Mouse (Mus musculus) myocyte (in vitro differentiated cells): ENCODE data around the gene Hoxd12. TPM values are rescaled to one million over a fixed set of nuclear protein-coding genes. Genes with fewer than 3 reads are reported as not detected.
A peak's percentile ranks its signal among the peaks of the same experiment; 100 is the strongest.

ENCODE experiments used
- H3K27me3 ChIP-seq: one replicate; pipeline ENCODE4 v1.6.1; 2011; ENCODE audit not compliant: control insufficient read depth, insufficient read depth, insufficient read length
- H3K36me3 ChIP-seq: one replicate; pipeline ENCODE4 v1.6.1; 2011; ENCODE audit not compliant: control insufficient read depth, insufficient read depth
- H3K4me2 ChIP-seq: one replicate; pipeline ENCODE4 v1.6.1; 2011; ENCODE audit warnings: low read depth, control low read depth
- H3K4me3 ChIP-seq: one replicate; pipeline ENCODE4 v1.5.1; 2011; ENCODE audit warnings: mild to moderate bottlenecking, control low read depth, moderate library complexity
- H3K79me2 ChIP-seq: one replicate; pipeline ENCODE4 v1.6.1; 2011; ENCODE audit not compliant: control insufficient read depth, insufficient read depth
- H3ac ChIP-seq: one replicate; pipeline ENCODE4 v1.6.1; 2011; ENCODE audit not compliant: control insufficient read depth, insufficient read length
- CEBPB ChIP-seq: IDR thresholded peaks from 2 replicates; pipeline ENCODE4 v1.6.1; 2011; ENCODE audit warnings: mild to moderate bottlenecking, moderate library complexity; ENCODE audit not compliant: poor library complexity, insufficient read depth, severe bottlenecking
- E2F4 ChIP-seq: IDR thresholded peaks from one replicate; pipeline ENCODE4 v1.6.1; 2011; ENCODE audit warnings: mild to moderate bottlenecking, control low read depth, moderate library complexity; ENCODE audit not compliant: insufficient read depth
- MAX ChIP-seq: IDR thresholded peaks from one replicate; pipeline ENCODE4 v1.6.1; 2011; ENCODE audit warnings: low read depth, mild to moderate bottlenecking, control low read depth
- MYOD1 ChIP-seq, 3 experiments: IDR thresholded peaks; one replicate each; pipeline ENCODE4 v1.6.1; 2011; ENCODE audit warnings: control low read depth in 2 of 3, low read depth in 2 of 3, mild to moderate bottlenecking in 2 of 3, moderate library complexity in 1 of 3; ENCODE audit not compliant: insufficient read length in 2 of 3, control insufficient read depth in 1 of 3
- MYOG ChIP-seq, 3 experiments: IDR thresholded peaks; one replicate each; pipeline ENCODE4 v1.6.1; 2011; ENCODE audit warnings: control low read depth in 2 of 3, low read depth in 2 of 3, mild to moderate bottlenecking in 2 of 3; ENCODE audit not compliant: insufficient read length in 2 of 3, control insufficient read depth in 1 of 3, insufficient read depth in 1 of 3
- POLR2A ChIP-seq: IDR thresholded peaks from one replicate; pipeline ENCODE4 v1.6.1; 2011; ENCODE audit warnings: low read depth, mild to moderate bottlenecking, control low read depth, moderate library complexity; ENCODE audit not compliant: insufficient read length
- POLR2AphosphoS2 ChIP-seq: IDR thresholded peaks from one replicate; pipeline ENCODE4 v1.6.1; 2011; ENCODE audit warnings: low read depth, control low read depth; ENCODE audit not compliant: insufficient read length
- REST ChIP-seq: IDR thresholded peaks from one replicate; pipeline ENCODE4 v1.6.1; 2011; ENCODE audit warnings: mild to moderate bottlenecking, control low read depth, moderate library complexity; ENCODE audit not compliant: insufficient read depth, insufficient read length
- SRF ChIP-seq: IDR thresholded peaks from one replicate; pipeline ENCODE4 v1.6.1; 2011; ENCODE audit warnings: low read depth; ENCODE audit not compliant: control insufficient read depth, insufficient read length
- TCF12 ChIP-seq: IDR thresholded peaks from one replicate; pipeline ENCODE4 v1.6.1; 2011; ENCODE audit warnings: mild to moderate bottlenecking, control low read depth; ENCODE audit not compliant: poor library complexity, insufficient read depth, severe bottlenecking
- TCF3 ChIP-seq: IDR thresholded peaks from one replicate; pipeline ENCODE4 v1.6.1; 2011; ENCODE audit warnings: low read depth, control low read depth; ENCODE audit not compliant: insufficient read length
- USF1 ChIP-seq: IDR thresholded peaks from one replicate; pipeline ENCODE4 v1.6.1; 2011; ENCODE audit warnings: low read depth, mild to moderate bottlenecking, control low read depth, moderate library complexity
- polyA plus RNA-seq: library from polyadenylated mRNA; unstranded; fragments of >200 nt; fragmentation: generic; extraction: Trizol; gene quantifications from one replicate; pipeline ENCODE4 v1.2.1, GENCODE M21; 2012; ENCODE audit warnings: missing spikeins

Gene Hoxd12
- polyA plus RNA-seq, 1 experiment, result not detected

DNA sequence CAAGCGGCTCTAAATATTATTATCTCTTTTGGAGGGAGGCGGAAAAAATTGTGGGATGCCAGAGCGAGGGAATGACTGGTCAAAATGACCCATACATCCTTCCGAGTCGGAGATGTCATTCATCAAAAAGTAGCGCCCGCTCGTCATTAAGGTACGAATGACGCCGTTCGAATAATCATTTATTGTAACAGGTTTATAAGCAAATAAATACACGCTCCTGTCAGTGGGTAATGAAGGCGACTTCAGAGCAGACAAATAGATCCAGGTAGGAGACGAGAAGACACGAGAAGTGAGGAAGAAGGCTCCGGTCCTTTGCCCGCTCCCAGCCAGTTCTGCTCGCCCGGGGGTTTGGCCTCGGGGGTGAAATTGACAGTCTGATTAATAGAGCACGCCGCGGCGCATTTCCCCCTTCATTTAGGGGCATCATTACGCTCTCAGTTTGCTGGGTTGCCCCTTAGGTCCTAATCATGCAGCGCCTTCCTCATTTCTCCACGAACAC, 15.3 kb upstream of the Hoxd12 start, which contains the start of gene Evx2:
Gene Evx2, minus strand, starts transcription at position 51 of the 499 bp plus-strand sequence.
- no peaks in the 10 kb centered on the region for H3K79me2 ChIP-seq
- no peak within 1 kb of the TSS for H3K4me2 ChIP-seq
- no peaks in the 10 kb centered on the region for H3K36me3 ChIP-seq
- peaks cover 48% of the 10 kb centered on the region for H3K27me3 ChIP-seq
- no peak within 1 kb of the TSS for H3ac ChIP-seq
- H3K4me3 ChIP-seq, result no peak within 1 kb of the TSS
- TF ChIP-seq MYOD1 (IDR thresholded peaks at IDR 0.05; ENCODE audit: control insufficient read depth in 1 of 3, insufficient read length in 2 of 3, low read depth in 2 of 3), result no peak
- TF ChIP-seq SRF, result no peak
- no peak for TF ChIP-seq E2F4
- TF ChIP-seq TCF12, result no peak

DNA sequence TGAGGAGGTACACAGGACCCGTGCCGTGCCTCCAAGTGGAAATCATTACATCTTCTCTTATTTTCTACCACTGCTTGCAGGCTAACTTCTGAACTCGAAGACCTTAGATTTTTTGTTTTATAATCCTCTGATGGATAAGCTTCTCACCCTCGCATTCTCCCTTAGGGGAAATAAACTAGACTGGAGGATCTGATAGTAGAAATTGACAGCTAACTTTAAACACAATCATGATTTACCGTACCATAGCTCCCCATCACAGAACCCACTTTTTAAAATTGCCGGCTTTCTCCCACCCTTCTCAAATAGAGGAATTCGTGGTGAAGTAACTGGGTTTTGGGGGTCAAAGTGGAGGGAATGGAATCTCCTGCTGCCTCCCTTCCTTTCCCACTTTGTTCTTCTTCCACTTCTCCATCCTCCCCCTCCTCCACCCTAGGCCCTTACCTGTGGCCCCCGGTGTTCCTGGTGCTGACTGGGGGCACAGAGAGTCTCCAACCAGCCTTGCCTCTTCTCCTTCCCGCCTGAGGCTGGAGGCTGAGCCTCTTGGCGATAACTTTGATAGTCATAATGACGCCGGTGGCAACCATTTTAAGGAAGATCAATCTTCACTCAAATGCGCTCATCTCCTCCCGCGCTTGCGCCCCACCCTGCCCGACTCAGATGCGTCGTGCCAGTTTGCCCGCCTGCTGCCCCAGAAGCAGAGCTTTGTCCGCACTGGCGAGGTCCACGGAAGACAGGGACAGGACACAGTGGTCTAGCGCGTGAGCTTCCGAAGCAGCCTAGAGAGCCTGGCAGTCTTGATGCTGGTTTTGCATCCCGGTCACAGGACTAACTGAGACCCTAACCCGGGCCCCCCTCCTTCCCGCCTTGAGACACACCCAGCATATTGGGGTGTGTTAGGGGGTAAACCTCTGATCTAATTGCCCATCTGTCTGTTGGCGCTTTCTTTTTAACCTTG, 14.1 kb upstream of the Hoxd12 start:
- H3K79me2 ChIP-seq, result no peaks in the 10 kb centered on the region
- peaks cover 43% of the 10 kb centered on the region for H3K27me3 ChIP-seq
- no peak overlapping the region for H3ac ChIP-seq
- no peak overlapping the region for H3K4me3 ChIP-seq
- TF ChIP-seq USF1 (no peak), TCF3 (no peak), SRF (no peak)
- no peak overlapping the region for H3K4me2 ChIP-seq
- no peaks in the 10 kb centered on the region for H3K36me3 ChIP-seq

DNA sequence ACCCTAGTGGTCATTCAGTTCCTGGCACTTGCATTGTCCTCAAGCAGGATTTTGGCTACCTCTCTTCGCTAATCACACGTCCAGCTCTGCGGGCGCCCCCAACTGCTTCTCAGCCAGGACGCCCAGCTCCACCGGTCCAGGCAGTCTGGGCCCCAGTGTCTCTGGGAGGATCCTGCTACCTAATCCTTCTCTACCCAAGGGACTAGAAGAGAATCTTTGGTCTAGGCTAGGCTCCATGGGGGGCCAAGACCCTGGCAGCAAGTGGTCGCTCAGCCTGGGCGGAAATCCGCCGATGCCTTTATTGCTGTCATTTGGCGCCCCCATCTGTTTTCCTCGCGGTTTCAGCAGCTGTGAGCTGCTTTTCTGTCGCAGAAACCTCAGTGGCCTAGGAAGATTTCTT, 13.1 kb upstream of the Hoxd12 start:
- H3K4me3 ChIP-seq, result no peak overlapping the region
- no peak for TF ChIP-seq TCF12
- TF ChIP-seq CEBPB, result no peak
- TF ChIP-seq POLR2AphosphoS2, result no peak
- TF ChIP-seq USF1, result no peak
- no peak for TF ChIP-seq MAX
- TF ChIP-seq MYOD1 (IDR thresholded peaks at IDR 0.05; ENCODE audit: control insufficient read depth in 1 of 3, insufficient read length in 2 of 3, low read depth in 2 of 3), result no peak
- no peak for TF ChIP-seq E2F4
- TF ChIP-seq TCF3, result no peak
- H3K4me2 ChIP-seq, result no peak overlapping the region
- no peak overlapping the region for H3ac ChIP-seq
- H3K79me2 ChIP-seq, result no peaks in the 10 kb centered on the region
- H3K36me3 ChIP-seq, result no peaks in the 10 kb centered on the region
- peaks cover 50% of the 10 kb centered on the region for H3K27me3 ChIP-seq

DNA sequence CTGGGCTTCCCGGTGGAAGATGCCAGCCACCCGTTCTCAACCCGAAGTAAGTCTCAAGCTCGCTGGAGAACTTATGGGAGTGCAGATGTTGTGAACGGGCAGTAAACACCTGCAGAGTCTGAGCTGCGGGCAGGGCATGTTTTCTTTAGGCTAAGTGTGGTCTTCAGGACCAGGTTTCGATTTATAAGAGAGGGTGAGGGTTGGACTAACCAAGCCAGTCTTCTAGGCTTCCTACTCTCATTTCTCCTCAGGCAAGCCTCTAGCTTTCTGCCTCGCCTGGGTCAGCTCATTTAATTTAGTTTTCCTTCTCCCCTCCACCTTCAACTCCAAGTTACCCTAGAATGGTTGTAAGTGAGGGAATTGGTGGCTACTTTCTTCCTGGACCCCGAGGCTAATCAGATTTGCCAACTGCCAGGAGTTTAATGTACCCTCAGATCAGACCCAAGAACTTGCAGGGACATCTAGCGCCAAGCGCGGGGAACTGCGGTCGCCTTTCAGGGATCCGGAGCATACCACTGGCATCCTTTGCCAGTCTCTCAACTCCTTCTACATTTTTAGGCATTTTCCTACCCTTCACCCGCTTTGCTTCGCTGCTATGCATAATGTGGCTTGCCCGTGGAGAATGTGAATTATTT, 11.4 kb upstream of the Hoxd12 start:
- Histone ChIP-seq H3K27me3 (peaks cover 60% of the 10 kb centered on the region), H3ac (no peak overlapping the region), H3K79me2 (no peaks in the 10 kb centered on the region), H3K4me2 (peak overlapping the region; percentile 37), H3K36me3 (no peaks in the 10 kb centered on the region), H3K4me3 (no peak overlapping the region)
- TF ChIP-seq MAX (no peak), REST (no peak), MYOG (IDR thresholded peaks at IDR 0.05; ENCODE audit: control insufficient read depth in 1 of 3, insufficient read depth in 1 of 3, insufficient read length in 2 of 3, low read depth in 2 of 3) (no peak), TCF3 (no peak), MYOD1 (IDR thresholded peaks at IDR 0.05; ENCODE audit: control insufficient read depth in 1 of 3, insufficient read length in 2 of 3, low read depth in 2 of 3) (no peak), E2F4 (no peak), POLR2AphosphoS2 (no peak), TCF12 (no peak), USF1 (no peak)

DNA sequence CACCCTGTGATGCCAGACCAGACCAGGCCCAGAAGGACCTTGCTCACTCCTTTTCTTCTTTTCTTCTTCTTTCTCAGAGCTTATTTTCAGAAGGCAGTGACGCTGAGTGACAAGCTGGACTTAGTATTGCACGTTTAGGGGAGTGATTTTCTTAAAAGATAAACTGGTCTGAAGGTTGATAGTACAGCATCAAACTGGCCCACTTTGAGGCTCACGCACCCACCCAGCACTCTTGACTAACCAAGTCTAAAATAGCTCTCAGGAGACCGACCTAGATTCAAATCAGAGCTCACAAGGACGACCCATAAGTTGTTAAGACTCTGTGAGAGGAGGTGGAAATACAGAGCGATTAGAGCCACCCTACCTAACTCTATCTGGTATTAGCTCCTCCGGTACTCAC, 8.4 kb upstream of the Hoxd12 start:
- H3K4me2 ChIP-seq, result no peak overlapping the region
- H3K27me3 ChIP-seq, result peaks cover 46% of the 10 kb centered on the region
- no peaks in the 10 kb centered on the region for H3K79me2 ChIP-seq
- H3ac ChIP-seq, result no peak overlapping the region
- no peak overlapping the region for H3K4me3 ChIP-seq
- TF ChIP-seq MYOD1 (IDR thresholded peaks at IDR 0.05; ENCODE audit: control insufficient read depth in 1 of 3, insufficient read length in 2 of 3, low read depth in 2 of 3) (no peak), TCF3 (no peak), TCF12 (no peak), E2F4 (no peak), MAX (no peak), REST (no peak), SRF (no peak), POLR2AphosphoS2 (no peak), MYOG (IDR thresholded peaks at IDR 0.05; ENCODE audit: control insufficient read depth in 1 of 3, insufficient read depth in 1 of 3, insufficient read length in 2 of 3, low read depth in 2 of 3) (no peak), POLR2A (no peak)
- H3K36me3 ChIP-seq, result no peaks in the 10 kb centered on the region
